Mouse (Mus musculus) adrenal gland, postnatal 10 days (tissue): ENCODE data around the gene Lat2. TPM values are rescaled to one million over a fixed set of nuclear protein-coding genes. Genes with fewer than 3 reads are reported as not detected.
A peak's percentile ranks its signal among the peaks of the same experiment; 100 is the strongest.
"Not testable (repeated sequence)": the region's sequence is repeated elsewhere in the genome, so short reads cannot be mapped to it uniquely, and the experiment has no call there.

ENCODE experiments used
- DNase-seq: peaks from one replicate; pipeline ENCODE4 v3.0.0; 2021; ENCODE audit warnings: mixed read lengths
- long read RNA-seq, 2 experiments: library from polyadenylated mRNA; stranded (forward); transcript quantifications; one replicate each; pipeline ENCODE4 v2.0.0; 2021
- total RNA-seq, 2 experiments: library from RNA; stranded (reverse); gene quantifications; 2 replicates each; pipeline ENCODE4 v1.2.3; 2021

Gene Lat2
- total RNA-seq: 1 to 10 TPM; 3.8 to 4.3 TPM
- long read RNA-seq, experiment 1, partial matches to known transcripts: 0 of 3 reads
- long read RNA-seq, experiment 1, other reads (novel, unspliced or antisense): 0 of 3 reads
- long read RNA-seq, experiment 2, partial matches to known transcripts: 0 of 8 reads
- long read RNA-seq, experiment 2, other reads (novel, unspliced or antisense): 4 of 8 reads

DNA sequence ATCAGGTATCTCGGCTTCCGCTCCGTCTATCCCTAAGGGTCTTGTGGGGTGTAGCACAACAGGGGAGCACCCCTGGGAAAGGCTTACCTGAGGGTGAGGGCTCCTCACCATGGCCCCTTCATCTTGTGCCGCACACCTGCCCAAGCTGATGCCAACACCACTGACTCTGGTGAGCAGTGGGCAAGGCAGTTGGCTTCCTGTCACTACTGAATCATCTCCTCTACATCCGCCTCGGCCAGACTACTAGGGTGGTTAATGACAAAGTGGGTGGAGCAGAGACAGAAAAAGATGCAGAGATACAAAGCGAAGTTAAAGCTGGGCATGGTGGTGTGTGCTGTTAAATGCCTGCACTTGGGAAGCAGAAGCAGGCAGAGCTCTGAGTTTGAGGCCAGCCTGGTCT is at the start of gene Lat2:
Lat2 (minus strand) TSS at position 224 of the 400 bp plus-strand sequence.
- no peak for DNase-seq

DNA sequence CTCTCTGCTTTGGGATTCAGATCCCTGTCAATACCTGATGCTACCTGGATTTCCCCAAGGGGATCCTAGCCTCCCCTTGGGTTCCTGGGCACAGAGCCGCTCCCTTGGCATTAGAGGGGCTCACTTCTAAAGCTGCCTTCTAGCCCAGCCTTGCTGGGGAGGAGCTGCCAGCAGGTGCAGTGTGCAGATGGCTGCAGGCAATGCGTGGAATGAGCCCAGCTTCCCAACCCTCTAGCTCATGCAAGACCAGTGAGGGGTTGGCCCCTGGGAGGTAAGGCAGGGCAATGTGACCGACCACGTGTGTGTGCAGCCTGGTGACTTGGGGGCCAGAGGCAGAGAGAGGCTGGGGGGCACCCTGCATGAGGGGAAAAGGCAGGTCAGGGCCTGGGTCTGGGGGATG is 41.9 kb upstream of the Lat2 start:
- DNase-seq: no peak

DNA sequence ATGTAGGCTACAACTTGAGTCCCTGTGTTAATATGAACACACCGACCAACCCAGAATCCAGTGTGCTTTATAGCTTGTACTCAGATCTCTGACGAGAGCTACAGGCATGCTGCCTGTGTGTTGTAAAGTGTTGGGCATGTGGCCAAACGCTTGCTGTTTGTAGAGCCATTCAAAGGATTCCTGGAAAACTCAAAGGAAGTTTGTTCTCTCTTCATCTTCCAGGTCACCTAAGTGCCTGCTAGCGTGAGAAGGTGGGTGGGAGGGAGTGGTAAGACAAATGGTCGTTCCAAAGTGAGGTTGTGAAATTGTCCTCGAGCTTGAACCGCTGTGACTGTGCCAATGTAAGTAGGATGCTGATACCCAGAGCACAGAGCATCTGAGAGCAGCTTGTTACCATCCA is 37.2 kb upstream of the Lat2 start:
- peak; percentile 52 for DNase-seq

DNA sequence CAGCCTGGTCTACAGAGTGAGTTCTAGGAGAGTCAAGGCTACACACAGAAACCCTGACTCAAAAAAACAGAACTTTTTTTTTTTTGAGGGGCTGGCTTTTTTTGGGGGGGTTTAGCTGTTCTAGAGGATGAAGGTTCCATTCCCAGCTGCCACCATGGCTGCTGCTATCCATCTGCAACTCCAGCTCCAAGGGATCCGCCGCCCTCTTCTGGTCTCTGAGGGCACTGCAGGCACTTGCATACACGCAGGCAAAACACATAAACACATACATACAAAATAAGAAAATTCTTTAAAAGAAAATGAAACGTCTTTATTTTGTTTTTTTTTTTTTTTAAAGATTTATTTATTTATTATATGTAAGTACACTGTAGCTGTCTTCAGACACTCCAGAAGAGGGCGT is 36.1 kb upstream of the Lat2 start:
- peak; percentile 69 for DNase-seq

DNA sequence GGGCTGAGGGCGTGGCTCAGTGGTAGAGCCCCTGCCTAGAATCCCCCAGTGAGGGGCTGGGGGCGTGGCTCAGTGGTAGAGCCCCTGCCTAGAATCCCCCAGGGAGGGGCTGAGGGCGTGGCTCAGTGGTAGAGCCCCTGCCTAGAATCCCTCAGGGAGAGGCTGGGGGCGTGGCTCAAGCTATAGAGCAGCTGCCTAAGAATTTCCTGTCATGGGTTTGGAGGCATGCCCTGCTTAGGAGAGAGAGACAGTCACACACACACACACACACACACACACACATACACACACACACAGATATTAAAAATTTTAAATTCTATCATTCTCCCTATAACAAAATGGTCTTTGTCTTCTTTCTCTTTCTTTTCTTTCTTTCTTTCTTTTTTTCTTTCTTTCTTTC is 34.2 kb upstream of the Lat2 start:
- DNase-seq: not testable (repeated sequence)

DNA sequence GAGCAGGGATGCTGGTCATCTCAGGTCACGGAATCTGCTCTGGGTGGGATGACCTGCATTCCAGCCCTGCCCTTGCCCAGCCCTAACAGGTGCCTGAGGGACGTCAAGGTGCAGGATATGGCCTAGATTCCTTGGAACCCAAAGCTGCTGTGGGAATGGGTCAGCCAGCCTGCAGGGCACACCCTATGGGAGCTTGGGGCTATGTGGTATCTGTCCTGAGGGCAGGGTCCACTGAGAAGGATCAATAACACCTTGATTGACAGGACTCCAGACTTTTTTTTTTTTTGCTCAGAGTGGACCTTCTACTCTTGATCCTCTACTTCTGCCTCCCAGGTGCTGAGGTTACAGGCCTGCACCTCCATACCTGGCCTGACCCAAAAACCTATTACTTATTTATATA is 32.6 kb upstream of the Lat2 start:
- DNase-seq: no peak

DNA sequence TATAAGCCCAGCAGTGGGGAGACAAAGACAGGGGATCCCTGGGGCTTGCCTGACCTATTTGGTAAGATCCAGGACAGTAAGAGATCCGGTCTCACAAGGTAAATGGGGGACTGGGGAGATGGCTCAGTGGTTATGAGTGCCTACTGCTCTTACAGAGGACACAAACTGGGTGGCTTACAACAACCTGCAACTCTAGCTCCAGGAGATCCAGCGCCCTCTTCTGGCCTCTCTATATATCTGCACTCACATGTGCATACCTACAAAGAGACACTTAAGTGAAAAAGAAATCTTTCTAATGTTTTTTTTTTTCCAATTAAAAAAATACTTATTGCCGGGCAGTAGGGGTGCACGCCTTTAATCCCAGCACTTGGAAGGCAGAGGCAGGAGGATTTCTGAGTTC is 31.6 kb upstream of the Lat2 start:
- DNase-seq: no peak

DNA sequence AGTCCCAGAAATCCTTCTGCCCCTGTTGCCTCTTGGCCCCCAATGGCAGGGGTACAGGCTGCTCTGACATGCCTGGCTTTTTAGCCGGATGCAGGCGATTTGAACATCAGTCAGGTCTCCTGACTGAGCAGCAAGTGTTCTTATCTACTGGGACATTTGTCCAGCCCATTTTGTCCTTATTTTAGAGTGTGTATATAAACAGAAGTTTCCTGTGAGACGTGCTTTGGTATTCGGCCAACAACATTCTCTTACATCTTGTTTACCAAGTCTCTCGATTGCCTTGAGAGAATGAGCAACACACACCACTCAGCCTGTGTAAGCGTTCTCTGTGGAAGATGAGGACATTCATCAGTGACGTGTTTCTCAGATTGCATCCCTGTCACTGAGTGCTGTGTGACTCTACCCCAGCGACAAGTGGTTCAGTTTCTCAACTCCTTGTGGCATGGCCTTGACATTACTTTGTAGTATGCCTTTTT is 29.9 kb upstream of the Lat2 start:
- peak; percentile 56 for DNase-seq

DNA sequence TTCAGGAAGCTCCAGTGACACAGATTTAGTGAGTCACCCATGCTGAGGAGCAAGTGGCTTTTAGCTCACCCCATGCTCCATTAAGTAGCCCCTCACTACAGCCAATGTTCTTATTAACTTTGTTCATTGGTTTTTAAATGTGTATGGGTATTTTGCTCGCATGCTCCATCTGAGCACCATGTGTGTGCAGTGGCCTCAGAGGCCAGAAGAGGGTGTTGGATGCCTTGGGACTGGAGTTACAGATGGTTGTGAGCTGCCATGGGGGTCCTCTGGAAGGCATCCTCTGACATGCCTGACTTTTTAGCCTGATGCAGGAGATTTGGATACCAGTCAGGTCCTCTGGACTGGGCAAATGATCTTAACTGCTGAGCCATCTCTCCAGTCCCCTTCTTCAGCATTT is 29.3 kb upstream of the Lat2 start:
- no peak for DNase-seq

DNA sequence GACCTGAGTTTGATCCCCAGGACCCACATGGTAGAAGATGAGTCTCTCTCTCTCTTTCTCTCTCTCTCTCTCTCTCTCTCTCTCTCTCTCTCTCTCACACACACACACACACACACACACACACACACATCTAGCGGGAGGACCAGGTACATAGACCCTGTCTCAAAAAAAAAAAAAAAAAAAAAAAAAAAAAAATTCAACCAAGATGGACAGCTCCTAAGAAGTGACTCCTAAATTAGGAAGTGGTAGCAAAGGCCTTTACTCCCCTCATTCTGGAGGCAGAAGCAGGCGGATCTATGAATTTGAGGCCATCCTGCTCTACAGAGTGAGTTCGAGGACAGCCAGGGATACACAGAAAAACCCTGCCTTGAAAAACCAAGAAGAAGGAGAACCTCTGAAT is 25.5 kb upstream of the Lat2 start:
- no peak for DNase-seq

DNA sequence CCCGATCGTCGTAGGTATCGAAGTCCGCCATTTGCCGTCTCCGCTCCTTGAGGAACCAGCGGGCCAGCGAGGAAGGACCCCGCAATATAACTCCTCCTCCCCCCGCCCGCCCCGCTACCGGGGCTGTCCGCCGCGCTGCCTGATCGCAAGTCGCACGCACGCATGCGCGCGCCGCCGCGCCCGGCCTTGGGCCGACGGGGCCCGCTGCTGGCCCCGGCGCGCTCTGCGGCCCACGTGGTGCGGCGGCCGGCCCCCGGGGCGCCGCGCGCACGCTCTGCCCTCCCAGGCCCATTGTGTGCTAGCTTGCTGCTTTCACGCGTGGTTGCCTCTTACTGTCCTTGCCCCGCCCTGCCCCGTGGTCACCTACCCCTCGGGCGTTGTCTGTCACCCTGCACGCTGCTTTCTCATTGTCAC is 24.5 kb upstream of the Lat2 start, which contains the start of gene Eif4h:
Eif4h (minus strand) TSS at position 222 of the 414 bp plus-strand sequence.
- DNase-seq: peak; percentile 99

DNA sequence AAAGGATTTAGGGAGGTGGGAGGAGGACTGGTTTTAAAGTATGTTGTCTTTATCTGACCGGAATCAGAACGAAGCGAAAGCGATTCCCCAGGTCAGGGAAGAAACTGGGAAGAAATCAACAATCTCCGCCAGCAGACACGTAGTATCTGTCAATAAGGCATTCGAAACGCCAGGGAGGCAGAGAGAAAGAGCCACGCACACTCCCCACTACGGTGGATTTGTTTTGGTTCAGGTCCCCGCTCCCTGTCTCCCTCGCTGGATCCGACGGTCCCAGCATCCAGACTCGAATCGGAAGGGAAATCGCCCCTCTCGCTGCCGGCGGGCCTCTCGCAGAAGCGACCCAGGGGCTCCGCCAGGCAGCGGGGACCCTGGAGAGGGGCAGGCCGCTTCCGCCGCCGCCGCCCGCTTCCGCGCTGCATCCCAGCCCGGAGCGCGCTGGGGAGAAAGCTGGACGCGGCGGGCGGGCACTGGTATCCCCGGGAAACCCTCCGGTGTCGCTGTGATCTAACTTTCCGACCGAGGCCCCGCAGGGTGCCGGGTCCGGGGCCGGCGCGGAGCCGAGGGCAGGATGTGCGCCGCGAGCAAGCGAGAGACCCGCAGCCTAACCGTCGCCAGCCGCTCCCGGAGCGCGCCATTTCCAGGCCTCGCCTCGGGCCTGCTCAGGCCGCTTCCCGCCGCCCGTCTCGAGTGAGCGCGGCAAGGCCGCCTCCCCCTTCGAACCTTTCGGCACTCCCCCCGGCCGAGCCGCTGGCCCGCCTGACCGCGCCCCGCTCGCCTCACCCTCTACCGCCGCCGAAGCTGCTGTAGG is 23.8 kb upstream of the Lat2 start:
- no peak for DNase-seq

DNA sequence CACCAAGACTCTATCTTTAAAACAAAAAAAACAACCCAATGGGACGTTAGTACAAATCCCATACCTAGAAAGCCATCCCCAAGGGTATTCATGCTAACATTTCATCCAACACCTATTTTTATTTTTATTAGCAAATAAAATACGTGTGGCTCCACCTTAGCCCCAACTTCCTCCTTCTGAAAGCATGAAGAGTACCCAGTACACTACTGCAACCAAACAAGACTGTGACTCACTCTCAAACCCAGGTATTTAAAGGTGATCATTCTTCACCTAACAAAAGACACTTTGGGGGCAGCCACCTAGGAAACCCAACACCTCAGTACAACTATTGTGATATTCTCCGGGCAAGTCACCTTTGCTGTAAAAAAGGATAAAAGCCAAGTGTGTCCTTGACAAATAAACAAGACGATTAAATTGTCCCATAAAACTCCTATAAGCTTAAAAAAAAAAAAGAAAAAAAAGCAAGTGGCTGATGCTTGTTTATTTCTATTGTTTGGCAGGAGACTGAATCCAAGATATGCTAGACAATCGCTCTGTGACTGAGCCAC is 23.1 kb upstream of the Lat2 start:
- DNase-seq: no peak

DNA sequence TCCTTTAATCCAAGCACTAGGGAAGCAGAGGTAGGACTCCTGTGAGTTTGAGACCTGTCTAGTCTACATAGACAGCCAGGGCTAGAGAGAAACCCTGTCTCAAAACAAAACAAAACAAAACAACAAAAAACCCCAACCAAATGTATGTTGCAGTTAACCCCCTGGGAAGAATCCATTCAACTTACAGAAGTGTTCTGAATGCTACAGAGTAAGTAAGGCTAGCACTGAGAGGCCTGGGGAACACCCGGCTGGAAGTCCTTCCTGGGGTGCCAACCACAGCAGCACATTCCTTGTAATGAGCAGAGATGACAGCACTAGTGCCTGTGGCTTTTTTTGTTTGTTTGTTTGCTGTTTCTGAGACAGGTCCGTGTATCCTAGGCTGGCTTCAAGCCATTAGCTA is 18.0 kb upstream of the Lat2 start:
- DNase-seq: no peak

DNA sequence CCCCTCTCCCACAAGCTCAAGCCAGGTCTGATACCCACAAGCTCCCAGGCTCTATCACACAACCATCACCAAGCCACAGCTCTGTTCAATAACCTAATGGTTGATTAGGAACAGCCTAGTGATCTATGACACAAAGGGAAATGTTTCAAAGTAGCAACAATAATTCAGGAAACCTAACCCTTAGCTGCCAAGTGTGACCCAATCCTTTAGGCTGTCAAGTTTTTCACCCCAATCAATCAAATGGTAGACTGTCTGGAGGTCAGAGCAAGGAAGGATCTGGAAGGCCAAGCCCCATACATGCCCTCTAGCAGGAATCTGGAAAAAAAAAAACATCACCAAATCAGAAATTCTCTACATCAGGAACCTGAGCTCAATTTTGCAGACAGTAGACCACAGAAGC is 16.0 kb upstream of the Lat2 start:
- DNase-seq: no peak

DNA sequence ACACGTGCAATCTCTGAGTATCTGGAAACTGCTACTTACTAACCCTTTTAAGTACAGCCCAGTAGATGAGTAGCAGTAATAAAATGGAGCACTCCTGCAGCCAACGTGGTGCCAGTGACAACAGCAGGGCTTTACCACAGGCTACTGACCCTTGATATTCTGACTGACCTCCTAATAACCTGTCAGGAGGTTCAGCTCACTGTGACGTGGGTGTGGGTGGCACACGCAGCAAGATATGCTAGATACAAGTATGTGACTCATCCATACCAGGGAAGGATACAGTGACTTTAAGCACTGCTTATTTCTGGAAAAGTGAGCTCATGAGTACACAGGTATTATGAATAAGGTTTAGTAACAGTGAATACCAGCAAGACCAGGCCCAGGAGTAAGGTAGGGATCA is 14.7 kb upstream of the Lat2 start:
- DNase-seq: no peak

DNA sequence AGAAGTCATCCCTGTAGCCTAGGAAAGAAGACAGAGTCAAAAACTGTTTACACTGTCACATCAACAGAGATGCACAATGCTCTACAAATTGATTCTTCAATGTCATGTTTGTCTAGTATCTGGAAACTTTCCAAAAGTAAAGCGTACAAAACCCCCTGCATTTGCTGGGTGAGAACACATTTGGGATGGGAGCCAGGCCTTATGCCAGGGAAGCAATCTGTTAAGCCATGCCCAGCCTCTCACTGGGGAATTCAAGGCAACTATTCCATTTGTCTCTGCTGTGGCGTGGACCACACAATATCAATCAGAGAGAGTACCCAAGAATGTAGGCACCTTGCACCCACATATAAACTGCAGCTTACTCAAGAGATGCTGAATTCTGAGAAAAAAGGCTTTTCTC is 7.2 kb upstream of the Lat2 start:
- DNase-seq: no peak

DNA sequence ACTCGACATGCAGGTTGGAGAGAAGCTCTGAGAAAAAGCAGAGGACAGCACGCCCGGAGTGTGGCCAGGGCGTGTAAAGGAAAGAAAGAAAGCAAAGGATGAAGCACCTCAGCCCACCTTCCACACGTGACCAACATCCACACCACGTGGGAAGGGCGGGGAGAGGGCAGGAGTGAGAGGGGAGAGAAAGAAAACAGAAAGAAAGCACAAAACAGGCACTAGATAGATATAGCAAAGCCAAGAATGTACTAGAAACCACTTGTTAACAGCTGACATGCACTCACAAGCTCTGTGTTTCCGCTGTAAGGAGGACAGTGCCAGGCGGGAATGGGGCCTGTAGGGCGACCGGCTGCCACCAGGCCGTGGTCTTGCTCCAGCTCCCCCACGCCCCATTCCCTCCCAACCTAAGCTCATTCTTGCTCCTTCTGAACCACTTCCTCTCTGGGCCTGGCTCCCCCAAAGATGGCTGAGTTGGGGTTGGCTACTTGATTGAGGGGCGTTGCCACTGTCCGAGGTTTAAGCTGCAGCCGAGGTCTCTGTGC is 6.3 kb upstream of the Lat2 start:
- DNase-seq: no peak

DNA sequence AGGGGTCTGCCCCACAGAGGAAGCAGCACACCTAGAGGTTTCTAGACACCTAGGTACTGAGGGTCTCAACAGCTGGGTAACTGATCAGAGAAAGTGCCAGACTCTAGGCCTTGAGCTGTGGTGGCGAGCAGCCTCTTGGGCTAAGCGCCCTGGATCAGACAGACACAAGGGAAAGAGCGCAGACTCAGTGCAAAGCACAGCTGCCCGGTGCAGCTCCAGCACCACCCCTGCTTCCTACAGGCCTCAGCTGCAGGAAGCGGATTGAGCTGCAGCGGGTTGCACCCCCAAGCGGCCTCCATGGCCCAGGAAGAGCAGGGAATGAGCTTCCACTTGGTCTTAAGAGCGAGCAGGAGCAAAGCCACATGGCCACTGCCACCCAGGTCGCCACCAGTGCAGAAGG is 5.6 kb upstream of the Lat2 start:
- no peak for DNase-seq

DNA sequence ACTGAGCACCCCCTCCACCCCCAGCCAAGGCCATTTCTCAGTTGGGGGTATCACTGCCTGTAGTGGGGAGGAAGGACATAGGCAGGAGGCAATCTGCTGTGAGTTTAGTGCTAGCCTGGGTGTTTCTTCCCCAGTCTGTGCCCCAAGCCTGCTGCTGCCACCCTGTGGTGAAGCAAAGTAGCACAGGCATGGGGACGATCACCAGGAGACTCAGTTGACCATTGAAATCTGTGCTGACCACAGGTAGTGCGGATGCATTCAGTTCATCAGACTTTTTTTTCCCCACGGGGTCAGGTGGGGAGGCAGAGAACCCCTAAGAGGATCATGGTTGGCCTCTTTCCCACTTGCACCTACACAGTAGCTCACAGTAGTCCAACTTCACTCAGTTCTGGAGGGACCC is 2.2 kb upstream of the Lat2 start:
- DNase-seq: peak; percentile 85

DNA sequence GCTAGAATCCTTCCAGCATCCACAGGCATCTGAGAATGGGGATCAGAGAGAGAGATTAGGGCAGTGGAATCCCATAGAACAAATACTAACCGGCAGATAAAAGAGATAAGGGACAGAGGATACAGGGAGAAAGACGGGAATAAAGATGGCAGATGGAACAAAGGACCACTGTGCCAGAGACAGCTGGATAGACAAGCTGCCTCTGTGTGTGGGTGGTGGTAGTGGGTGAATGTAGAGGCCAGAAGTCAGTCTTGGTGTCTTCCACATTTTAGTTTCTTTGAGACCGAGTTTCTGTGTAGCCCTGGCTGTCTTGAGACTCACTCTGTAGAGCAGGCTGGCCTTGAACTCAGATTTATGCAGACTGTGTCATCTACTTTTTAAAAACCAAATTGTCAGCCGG is 955 bp upstream of the Lat2 start:
- DNase-seq: no peak

DNA sequence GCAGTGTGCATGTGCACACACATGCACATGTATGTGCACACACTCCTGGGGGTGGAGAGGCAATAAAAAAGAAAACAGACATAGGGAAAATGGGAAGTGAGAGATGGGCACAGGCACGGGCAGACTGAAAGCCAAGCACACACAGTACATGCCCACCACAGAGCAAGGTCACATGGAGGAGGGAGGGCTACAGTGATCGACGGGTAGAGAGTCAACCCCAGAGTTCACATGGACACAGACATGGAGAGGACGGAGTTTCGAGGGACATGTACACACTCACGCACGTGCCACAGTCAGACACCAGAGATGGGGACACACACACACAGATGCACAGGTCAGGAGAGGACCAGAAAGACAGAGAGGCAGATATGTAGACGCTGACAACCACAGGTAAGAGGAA is 555 bp upstream of the Lat2 start:
- no peak for DNase-seq

DNA sequence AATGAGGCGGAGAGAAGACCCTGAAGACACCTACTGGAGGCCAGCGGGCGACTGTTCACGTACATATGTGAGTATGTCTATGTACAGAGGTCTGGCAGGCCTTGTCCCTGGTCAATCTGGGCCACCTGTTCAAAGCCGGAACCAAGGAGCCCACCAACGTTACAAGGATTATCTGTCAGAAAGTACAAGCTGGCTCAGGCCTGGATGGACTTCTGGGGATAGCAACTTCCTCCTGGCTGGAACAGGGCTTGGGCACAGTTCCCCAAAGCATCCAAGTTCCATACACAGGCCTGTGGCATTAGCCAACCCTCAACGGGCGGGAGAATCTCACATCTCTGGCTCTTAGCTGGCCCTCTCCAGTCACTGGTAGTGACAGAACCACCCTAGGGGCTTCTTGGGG is 529 bp downstream of the Lat2 start:
- no peak for DNase-seq
